Mouse (Mus musculus): ENCODE results near the gene Lmod3. TPM values are rescaled to one million over a fixed set of nuclear protein-coding genes. Genes with fewer than 3 reads are reported as not detected.
"Not testable (repeated sequence)": the region's sequence is repeated elsewhere in the genome, so short reads cannot be mapped to it uniquely, and the experiment has no call there.

Gene Lmod3
- total RNA-seq, 2 experiments from 2014 or later, result 58.1 to 67.1 TPM

- DNase-seq, result no peak
Observed at GRCm38 (mm10) chr6:97276890-97277497, 24.4 kb upstream of the Lmod3 start.

GRCm38 (mm10) chr6:97276366-97276765, 23.8 kb upstream of the Lmod3 start:
- DNase-seq, result peak; percentile 84

DNA sequence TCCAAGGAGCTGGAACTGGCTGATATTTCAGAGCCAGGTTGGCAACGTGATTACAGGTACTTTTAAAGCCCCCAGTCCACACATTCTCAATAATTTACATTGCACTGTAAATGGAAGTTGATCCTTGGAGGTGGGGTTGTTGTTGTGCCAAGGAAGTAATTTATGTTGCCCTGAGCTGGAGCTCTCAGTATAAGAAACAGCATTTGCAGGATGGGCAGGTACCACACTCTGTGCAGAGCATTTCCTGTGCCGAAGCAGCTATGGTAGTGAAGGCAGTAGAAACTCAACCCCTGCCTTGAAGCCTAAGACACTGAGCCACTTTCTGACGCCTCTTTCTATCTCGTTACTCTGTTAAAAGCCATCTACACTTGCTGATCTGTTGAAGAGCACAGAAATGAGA, 23.2 kb upstream of the Lmod3 start:
- no peak for DNase-seq

GRCm38 (mm10) chr6:97273777-97274176, 21.2 kb upstream of the Lmod3 start:
- DNase-seq, result no peak

DNA sequence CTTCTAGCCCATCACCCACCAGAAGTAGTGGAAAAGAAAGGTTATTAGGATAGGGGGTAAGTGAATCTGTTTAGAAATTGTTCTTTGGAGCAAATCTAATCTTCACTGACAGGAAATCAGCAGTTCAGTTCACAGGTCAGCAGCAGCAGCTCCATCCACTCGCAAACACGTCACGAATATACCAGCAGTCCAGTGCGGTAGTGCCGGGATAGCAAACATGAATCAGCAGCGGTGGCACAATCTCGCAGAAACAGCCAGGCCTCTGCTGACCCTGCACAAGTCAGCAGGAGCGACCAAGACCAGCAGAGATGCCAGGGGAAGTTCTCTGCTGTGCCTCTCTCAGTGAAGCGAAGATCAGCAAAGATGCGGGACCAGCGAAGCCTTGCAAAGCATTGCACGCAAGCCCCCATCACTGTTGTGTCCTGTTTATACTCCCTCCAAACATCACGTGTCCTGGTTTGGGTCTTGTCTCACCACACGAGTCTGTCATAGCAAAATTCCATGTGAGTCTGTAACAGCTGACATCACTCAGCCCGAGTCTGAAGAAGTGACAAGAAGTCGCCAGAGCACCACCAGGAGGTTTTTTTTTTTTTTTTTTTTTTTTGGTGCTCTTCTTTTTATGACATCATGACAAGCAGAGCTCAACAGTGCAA, 20.6 kb upstream of the Lmod3 start:
- peak in 1 of 2 experiments; percentile 43 for DNase-seq

GRCm38 (mm10) chr6:97272349-97272748, 19.8 kb upstream of the Lmod3 start:
- no peak for DNase-seq

DNA sequence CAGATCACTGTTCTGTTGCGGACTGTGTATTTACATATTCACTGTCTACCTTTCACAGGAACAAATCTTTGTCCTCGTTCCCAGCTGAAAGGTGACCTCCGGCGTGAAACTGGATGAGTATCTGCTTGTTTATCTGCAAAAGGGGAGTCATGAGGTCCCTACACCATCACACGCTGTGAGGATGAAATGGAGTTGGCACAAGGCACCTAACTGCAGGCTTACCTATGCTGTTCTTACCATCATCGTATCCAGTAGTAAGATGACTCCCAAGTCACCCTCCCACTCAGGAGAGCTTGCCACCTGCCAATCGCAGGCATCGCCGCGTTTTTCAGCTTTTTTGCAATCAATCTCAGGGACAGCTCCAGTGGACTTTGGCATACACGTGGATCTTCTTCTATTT, 17.0 kb upstream of the Lmod3 start:
- DNase-seq, result no peak

- DNase-seq, result no peak
Observed at GRCm38 (mm10) chr6:97267132-97267531, 14.6 kb upstream of the Lmod3 start.

GRCm38 (mm10) chr6:97266661-97267060, 14.1 kb upstream of the Lmod3 start:
- DNase-seq, result no peak

DNA sequence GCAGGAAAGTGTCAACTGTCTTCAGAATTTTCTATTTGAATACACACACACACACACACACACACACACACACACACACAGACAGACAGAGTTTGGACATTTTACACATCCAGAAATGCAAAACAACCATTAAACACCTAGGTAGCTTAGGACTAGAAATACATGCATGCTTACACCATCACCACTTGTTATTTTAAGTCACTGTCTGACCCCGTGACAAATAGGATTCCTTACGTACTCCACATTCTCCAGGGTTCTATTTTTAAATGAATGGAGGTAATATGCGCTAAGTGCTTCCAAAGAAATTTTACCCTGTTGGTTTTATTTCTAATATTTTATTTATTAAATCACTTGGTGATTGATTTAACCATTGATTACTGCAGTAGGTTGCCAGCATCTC, 13.1 kb upstream of the Lmod3 start:
- no peak for DNase-seq

DNA sequence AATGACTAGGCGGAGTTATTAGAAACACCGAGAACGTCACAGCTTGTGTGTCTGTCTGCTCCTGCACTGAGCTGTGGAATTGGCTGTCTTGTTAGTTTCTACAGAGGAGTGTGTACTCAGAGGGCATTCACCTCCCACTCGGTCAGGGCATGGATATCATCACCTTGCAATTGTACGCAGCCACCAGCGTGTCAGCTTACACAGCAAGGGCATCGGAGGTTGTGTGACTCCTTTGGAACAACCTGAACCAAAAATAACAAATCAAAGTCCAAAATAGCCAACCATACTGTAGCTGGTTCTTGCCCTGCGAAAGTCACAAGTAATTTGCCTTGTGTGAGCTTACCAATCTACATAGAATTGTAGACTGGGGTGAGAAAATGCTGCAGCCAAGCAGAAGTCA, 12.7 kb upstream of the Lmod3 start:
- peak; percentile 53 to 79 for DNase-seq

GRCm38 (mm10) chr6:97263750-97264149, 11.2 kb upstream of the Lmod3 start:
- DNase-seq, result not testable (repeated sequence)

GRCm38 (mm10) chr6:97262229-97262628, 9.7 kb upstream of the Lmod3 start:
- DNase-seq, result no peak

GRCm38 (mm10) chr6:97259926-97260325, 7.4 kb upstream of the Lmod3 start:
- not testable (repeated sequence) for DNase-seq

DNA sequence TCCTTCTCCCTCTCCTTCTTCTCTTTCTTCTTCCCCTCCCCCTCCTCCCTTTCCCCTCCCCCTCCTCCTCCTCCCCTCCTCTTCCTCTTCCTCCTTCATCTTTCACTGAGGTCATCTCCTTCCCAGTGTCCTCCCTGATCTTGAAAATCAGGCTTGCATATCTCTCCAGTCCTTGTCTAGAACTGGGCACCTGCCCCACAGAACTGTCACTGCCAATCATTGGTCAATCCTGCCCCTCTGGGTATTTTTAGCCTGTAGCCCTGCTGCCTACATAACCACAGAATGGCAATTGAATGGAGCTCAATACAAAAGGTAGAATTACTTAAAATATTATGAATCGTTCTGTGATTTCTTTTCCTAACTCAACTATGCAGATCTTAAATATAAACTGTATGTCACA, 5.9 kb upstream of the Lmod3 start:
- peak in 1 of 2 experiments; percentile 48 for DNase-seq

DNA sequence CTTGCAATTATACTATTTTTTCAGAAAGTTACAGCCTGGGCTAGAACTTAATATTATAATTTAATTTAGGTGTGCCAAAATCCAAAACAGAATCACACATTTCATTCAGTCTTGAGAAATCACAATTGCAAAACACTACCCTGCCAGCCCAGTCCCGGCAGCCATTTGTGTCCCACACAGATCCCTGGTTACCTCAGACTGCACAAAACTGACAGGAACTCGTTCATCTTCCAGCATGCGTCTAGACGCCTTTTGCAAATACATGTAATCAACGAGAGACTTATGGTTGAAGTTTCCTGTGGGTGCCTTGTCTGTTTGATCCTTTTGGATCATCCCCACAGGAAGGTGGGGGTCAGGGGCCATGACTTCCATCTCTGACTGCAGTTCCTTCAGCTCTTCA, 473 bp downstream of the Lmod3 start:
- peak in 1 of 2 experiments; percentile 42 for DNase-seq

- peak; percentile 74 to 82 for DNase-seq
Observed at GRCm38 (mm10) chr6:97250966-97251365, 1.6 kb downstream of the Lmod3 start.

GRCm38 (mm10) chr6:97245200-97245599, 7.4 kb downstream of the Lmod3 start:
- DNase-seq, result no peak

GRCm38 (mm10) chr6:97242522-97242921, 10.0 kb downstream of the Lmod3 start:
- DNase-seq, result no peak

DNA sequence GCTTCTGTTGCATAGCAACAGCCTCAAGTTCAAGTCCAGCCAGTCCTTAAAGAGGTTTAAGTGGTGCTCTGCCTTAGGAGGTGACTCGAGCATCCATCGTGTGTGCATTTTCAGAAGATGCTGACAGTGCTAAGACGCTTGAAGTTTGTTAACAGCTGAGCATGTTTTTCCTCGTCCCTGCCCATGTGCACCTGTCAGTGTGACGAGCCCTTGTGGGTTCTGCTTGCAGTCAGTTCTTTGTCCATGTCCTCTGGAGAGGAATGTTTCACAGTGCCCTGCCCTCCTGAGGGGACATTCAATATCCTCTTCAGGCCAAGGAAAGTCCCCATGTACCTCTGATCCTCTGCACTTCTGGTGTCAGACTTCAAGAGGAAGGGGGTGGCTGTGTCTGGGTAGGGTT, 12.5 kb downstream of the Lmod3 start:
- no peak for DNase-seq

DNA sequence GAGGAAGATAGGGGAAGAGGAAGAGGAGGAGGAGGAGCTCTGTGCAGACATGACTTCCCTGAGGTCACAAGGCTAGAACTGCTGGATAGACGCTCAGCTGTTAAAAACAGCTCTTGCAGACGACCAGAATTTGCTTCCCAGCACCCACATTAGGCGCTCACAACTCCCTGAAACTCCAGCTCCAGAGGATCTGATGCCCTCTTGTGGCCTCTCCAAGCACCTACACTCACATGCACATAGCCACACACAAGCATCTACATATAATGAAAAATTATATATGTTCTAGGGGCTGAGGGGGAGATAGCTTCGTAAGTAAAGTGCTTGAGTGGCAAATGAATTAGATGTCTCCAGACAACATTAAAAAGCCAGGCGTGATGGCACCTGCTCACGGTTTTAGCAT, 13.2 kb downstream of the Lmod3 start:
- DNase-seq, result no peak

DNA sequence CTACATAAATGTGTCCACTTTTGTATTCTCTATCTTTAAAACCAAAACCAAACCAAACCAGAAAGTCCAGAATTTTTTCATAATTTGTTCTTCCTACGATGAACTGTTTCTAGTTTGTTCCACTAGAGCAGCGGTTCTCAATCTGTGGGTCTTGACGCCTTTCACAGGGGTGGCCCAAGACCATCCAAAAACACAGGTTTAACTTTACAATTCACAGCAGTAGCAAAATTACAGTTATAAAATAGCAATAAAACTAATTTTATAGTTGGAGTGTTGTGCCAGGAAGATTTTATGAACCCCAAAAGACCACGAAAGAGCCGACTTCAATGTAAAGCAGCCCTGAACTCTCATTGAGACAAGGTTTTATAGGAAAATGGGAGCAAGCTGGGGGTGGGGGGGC, 16.5 kb downstream of the Lmod3 start:
- no peak for DNase-seq

DNA sequence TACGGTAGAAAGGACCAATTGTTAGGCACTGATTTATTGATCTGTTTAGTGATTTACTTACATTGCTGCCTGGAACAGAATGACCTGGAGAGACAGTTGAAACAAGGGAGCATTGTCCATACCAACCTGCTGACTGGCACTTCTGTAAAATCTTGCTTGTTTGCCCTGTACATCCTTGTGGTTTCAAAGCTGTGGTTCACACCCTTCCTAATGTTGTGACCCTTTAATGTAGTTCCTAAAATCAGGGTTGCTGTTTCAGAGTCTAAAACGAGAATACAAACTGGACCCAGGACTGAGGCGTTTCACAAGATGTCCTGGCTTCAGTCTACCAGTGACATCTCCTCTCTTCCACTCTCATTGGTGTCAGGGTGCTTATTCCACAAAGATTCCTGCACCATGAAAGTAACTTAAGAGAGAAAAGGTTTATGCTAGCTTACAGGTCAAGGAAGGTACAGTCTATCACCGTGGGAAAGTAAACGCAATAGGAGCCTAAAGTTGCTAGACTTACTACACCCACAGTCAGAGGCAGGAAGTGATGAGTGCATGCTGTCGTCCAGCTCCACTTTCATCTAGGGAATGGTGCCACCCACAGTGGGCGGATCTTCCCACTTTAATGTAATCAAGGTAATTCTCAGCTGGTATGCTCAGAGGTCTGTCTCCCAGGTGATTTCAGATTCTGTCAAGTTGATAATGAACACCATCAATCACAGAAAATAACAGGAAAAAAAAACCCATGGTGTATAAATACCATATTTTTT, 17.5 kb downstream of the Lmod3 start:
- no peak for DNase-seq

Measured in heart, adult 18-20 months (tissue).